Mouse (Mus musculus) thymus, postnatal 36 days (tissue): ENCODE results near the gene Cpne2.
A peak's percentile ranks its signal among the peaks of the same experiment; 100 is the strongest.

ENCODE experiments used
- DNase-seq, 2 experiments: peaks; one replicate each; pipeline ENCODE4 v3.0.0; 2022; ENCODE audit warnings: mixed read lengths in 2 of 2

Cpne2 gene

GRCm38 (mm10) chr8:94584238-94584817 is 51.5 kb downstream of the Cpne2 start:
- DNase-seq, result peak in 1 of 2 experiments; percentile 11

GRCm38 (mm10) chr8:94591691-94592090 is 58.9 kb downstream of the Cpne2 start:
- DNase-seq, result no peak

- no peak for DNase-seq
Observed at GRCm38 (mm10) chr8:94594211-94594610, 61.4 kb downstream of the Cpne2 start.

GRCm38 (mm10) chr8:94600478-94600877 is 67.7 kb downstream of the Cpne2 start:
- no peak for DNase-seq

GRCm38 (mm10) chr8:94601034-94601606 is 68.3 kb downstream of the Cpne2 start:
- DNase-seq, result peak in 1 of 2 experiments; percentile 50

GRCm38 (mm10) chr8:94601607-94602385 is 69.0 kb downstream of the Cpne2 start, which contains the start of the genes Rspry1 and Fam192a:
Rspry1 (plus strand) TSS chr8:94601937.
Fam192a (minus strand) TSS chr8:94601997.
- DNase-seq, result peak; percentile 98 to 99

GRCm38 (mm10) chr8:94602471-94603131 is 69.8 kb downstream of the Cpne2 start:
- peak; percentile 30 to 46 for DNase-seq

- DNase-seq, result no peak
Observed at GRCm38 (mm10) chr8:94604030-94604429, 71.2 kb downstream of the Cpne2 start.

GRCm38 (mm10) chr8:94607064-94607463 is 74.3 kb downstream of the Cpne2 start:
- no peak for DNase-seq
